Mouse (Mus musculus) left cerebral cortex, postnatal 4 days (tissue): Measurements from ENCODE around the gene Exoc3l2. TPM values are rescaled to one million over a fixed set of nuclear protein-coding genes. Genes with fewer than 3 reads are reported as not detected.
"Not testable (repeated sequence)": the region's sequence is repeated elsewhere in the genome, so short reads cannot be mapped to it uniquely, and the experiment has no call there.

Source experiments
- DNase-seq: peaks from one replicate; pipeline ENCODE4 v3.0.0-alpha.2; 2022
- intact Hi-C: fragments of 180-260 bp; cut with DNase I; formaldehyde crosslinking; loops from one replicate; pipeline ENCODE4 v1.15.1; 2025
- total RNA-seq, 2 experiments: library from RNA; stranded (reverse); gene quantifications; 2 replicates each; pipeline ENCODE4 v1.2.3; 2021

Exoc3l2 gene
- total RNA-seq, 2 experiments from 2014 or later, result 0.42 to 0.46 TPM

DNA sequence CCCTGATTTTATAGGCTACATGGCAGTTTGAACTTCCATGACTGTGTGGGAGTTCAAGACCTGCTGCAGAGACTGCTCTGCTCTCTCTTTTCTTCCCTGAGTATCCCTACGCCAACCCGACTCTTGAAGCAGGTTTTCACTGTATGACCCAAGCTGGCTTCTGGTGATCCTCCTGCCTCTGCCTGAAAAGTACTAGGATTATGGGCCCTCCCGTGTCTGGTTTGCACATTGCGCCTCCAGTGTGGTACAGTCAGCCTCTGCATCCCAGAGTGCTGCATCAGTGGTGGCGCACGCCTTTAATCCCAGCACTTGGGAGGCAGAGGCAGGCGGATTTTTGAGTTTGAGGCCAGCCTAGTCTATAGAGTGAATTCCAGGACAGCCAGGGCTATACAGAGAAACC is 46.7 kb downstream of the Exoc3l2 start:
- intact Hi-C loops, result no loop called here
- no peak for DNase-seq

DNA sequence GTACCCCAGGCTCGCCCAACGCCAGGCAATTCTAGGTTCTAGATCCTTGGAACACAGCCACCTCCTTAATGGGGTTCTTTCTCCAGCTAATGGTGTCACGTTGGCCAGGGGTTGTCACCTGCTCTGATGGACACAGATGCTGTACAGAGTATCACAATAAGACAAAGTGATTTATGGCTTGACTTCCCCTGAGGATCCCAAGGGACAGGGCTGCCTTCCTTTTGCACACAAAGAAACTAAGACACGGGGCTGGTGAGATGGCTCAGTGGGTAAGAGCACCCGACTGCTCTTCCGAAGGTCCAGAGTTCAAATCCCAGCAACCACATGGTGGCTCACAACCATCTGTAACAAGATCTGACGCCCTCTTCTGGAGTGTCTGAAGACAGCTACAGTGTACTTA is 48.8 kb downstream of the Exoc3l2 start:
- intact Hi-C loops, DNase-seq: not testable (repeated sequence)

DNA sequence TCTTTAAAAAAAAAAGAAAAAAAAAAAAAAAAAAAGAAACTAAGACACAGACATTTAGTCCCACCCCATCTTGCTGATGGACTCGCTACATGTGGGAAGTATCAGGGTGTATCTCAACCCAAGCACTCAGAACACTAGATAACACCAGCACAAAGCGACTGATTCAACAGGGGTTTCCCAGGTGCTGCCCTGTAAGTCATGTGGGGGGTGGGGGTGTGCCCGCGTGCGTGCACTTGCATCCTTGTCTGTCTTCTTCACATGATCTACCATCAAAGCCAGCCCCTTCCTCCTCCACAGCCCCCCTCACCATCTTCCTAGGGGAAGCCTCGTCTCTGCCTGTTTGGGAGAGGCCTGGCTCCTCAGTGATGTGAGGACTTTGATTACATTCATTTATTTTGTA is 49.2 kb downstream of the Exoc3l2 start:
- intact Hi-C loops, result no loop called here
- no peak for DNase-seq

DNA sequence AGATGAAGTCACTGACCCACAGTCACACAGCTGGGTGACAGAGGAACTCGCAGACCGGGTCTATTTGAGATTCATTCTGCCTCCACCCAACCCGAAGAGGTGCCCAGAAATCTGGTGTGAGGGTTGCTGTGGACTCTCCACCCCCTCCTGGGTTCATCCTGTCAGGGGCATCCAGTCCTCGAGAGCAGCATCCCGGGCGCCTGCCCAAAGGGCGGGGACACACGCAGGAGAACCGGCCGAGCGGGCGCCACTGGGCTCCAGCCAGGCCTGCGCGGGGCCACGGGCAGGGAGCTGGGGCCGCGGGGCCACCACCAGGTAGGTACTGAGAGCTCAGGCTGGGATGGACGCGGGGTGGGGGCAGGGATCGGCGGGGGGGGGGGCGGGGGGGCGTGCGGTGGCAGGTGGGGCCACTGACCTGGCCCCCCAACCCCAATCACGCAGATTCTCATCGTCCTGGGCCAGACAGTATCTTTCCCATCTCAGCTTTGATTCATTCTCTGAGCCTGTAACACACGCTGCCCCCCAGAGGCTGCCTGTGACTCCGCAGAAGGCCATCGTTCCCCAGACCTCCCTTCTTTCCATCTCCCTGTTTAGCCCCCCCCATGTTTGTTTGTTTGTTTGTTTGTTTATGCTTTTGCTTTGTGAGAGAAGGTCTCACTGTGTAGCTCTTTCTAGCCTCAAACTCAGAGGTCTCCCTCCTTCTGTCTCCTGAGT is 54.7 kb downstream of the Exoc3l2 start, which contains the start of gene Nkpd1:
Gene Nkpd1, plus strand, starts transcription at position 187 of the 714 bp plus-strand sequence.
- peak; percentile 33 for DNase-seq

DNA sequence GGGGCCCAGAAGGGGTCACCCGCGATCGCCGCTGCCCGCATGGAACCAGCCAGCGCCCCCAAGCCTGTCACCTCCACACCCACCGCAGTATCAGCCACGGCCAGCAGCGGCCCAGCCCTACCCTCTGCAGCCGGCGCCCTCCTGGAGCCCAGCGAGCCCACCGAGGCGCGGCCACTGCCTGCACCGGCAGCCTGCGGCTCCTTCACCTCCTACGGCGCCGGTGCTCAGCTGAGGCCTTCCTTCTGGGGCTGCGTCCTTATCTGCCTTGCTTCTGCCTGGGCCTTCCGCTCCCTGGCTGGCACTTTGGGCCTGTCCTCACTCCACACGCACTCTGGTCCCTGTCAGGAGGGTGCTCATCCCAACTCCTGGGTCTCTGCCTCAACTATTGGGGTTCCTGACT is 56.9 kb downstream of the Exoc3l2 start:
- DNase-seq, result no peak
- intact Hi-C loops, result no loop called here

More for the DNA sequence above, 54.7 kb downstream of the Exoc3l2 start, which contains the start of gene Nkpd1:
- intact Hi-C loops, result no loop called here

DNA sequence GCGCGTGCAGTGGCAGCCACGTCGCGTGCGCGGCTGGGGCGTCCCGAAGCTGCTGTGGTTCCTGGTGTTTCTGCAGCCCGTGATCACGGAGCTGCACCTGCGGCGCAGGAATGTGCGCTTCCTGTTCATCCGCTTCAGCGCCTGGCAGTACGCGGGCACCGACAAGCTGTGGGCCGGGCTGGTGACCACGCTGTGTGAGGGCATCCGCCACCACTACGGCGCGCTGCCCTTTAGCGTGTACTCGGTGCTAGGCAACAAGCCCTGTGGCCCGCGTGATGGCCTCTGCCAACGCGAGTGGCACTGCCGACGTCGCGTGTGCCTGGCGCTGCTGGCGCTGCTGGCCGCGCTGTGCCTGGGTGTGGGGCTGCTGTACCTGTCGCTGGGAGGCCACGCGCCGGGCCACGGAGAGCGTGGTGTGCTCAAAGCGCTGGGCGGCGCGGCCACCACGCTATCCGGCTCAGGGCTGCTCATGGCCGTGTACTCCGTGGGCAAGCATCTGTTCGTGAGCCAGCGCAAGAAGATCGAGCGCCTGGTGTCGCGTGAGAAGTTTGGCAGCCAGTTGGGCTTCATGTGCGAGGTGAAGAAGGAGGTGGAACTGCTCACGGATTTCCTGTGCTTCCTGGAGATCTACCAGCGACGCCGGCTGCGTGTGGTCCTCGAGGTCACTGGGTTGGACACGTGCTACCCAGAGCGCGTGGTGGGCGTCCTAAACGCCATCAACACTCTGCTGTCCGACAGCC is 60.1 kb downstream of the Exoc3l2 start:
- intact Hi-C loops, result no loop called here
- DNase-seq, result no peak

DNA sequence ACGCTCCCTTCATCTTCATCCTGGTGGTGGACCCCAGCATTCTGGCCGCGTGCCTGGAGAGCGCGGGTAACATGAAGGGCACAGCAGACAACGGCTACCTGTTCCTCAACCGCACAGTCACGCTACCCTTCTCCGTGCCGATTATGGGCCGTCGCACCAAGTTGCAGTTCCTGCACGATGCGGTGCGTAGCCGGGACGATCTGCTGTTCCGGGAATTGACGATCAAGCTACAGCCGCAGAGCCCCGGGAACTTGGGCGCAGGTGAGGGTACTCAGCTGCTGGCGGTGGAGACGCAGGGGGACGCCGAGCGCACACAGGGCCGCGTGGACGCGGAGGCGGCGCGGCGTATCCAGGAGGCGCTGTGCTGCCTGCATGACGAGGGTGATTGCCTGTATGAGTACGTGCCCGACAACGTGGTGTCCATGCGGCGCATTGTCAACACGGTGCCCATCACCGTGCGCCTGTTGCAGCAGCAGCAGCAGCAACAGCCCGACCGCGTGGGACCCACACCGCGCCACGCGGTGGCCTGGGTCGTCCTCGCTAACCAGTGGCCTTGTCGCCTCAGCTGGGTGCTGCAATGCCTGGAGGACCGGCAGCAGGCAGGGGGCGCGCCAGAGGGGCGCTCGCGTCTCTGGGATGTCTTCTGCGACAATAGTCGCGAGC is 60.8 kb downstream of the Exoc3l2 start:
- intact Hi-C loops, result no loop called here
- DNase-seq, result peak; percentile 63

DNA sequence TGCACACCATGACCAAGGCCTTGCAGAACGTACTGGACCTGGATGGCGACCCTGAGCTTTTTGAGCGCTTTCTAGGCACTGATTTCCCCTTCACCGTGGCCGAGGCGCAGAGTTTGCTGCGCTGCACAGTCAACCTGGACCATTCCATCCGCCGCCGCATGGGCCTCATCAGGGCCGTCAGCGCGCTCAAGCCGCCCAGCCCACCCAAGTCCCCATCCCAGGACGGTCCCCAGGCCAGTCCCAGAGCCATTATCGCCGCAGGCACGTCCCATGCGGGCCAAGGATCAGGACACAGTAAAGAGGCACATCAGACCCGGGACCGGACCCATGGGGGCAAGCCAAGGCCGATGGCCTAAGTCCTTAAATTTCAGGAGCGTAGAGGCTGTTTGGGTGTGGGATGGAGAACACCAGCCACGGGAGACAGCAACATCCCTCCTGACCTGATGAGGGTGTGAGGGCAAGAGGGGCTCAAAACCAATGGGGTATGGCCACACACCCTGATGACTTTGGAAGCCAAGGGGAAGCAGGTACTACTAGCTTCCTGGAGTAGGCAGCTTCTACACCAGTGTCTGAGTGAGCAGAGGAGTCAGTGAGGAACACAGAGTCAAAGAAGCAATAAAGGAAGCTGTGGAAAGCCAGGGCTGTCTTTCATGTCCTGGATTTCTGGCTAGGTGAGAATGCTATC is 61.4 kb downstream of the Exoc3l2 start:
- DNase-seq, result no peak
- intact Hi-C loops, result no loop called here

DNA sequence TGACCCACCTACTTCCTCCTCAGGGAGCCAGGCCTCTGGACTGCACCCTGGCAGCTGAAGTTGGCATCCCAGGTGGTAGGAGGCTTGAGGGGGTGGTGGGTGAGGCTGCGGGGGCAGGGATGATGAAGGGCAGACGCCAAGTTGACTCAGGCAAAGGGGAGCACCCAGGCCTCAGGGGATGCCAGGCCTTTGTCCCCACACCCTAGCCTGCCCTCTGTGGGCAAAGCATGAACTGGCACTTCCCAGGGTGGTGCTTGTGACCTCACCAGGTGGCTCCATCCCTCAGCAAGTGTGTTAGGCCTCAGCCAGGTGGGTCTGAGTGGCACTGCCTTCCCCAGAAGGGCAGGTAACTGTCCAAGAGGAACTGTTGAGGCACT is 62.0 kb downstream of the Exoc3l2 start:
- intact Hi-C loops, result no loop called here
- DNase-seq, result no peak

DNA sequence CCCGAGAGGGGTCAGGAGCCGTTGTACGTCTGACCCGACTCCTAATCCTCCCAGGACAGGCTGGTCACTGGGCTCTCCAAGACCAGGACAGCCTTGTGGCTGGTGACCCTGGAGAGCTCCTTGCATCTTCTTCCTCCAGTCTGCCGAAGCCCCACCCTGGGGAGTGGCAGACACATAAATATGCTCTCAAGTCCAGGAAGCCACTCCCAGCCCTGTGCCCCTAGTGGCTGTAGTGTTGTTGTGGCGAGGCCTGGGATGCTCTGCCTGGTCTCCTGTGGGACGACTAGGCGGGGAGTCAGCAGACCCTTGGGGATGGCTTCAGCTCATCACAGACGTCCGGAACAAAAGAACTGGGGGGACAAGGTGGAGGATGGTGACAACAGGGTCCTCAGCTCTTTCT is 67.9 kb downstream of the Exoc3l2 start:
- no peak for DNase-seq
- intact Hi-C loops, result no loop called here

DNA sequence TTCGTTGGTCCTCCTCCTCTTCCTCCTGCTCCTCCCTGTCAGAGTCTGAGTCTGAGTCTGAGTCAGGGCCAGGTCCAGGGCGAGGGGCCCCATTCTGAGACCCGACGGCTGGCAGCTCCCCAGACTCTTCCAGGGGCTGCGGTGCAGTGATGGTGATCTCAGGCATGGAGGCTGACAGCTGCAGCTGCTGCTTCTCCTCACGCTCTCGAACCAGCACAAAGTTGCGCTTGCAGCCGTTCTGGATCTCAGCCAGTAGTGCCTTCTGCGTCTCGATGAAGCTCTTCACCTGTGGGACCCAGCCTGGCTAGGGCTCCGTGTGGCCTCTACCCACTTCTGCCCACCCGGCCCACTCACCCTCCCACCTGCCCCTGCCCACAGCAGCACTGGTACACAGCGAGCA is 69.1 kb downstream of the Exoc3l2 start:
- intact Hi-C loops, result no loop called here
- DNase-seq, result peak; percentile 28

DNA sequence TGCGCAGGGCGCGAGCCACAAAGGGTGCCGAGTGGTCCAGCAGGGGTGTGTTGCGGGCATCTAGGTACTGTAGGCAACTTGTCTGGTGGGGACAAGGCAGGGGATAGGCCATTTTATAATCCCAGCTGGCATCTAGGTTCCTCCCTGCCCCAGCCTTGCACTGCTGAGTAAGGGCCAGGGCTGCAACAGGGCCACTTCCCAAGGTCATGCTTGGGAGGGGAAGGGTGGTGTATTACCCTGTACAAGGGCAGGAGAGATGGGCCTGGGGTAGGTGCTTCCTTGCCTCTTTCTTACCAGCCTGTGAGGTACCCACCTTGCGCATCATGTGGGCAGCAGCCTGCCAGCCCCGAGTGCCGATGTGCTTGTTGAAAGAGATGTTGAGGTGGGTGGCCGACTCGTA is 71.5 kb downstream of the Exoc3l2 start:
- intact Hi-C loops, result no loop called here
- DNase-seq, result no peak

DNA sequence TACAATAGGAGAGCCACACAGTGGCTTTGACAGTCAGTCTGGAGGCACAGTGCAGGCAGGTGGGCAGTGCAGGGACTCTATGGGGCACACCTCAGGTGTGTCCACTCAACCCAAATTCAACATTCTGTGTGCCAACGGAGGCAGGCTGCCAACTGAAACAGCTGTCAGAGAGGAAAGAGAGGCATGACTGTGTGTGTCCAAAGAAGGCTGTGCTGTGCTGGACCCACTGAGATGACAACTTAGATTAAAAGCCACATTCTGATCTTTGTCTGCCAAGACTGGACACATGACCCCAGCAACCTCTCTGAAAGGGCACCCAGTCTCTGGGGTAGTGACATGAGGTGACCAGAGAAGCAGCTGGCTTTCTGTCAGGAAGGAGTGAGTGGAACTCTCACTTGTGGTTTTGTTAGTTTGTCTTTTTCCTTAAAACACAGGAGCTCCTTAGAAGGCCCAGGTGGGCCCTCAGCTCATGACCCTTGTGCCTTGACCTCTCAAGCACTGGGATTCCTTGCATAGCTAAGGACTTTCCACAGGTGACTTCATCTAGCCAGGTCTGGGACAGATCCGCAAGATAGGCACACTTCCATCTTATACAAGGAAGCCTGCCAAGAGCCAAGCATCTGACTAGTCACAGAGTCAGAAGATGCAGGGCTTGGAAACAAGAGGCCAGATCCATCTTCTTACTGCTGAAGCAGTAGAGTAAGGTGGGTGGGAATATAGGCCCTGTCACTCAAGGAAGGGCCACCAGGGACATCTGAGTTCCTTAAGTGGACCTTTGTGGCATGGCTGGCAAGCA is 77.8 kb downstream of the Exoc3l2 start:
- peak; percentile 45 for DNase-seq

DNA sequence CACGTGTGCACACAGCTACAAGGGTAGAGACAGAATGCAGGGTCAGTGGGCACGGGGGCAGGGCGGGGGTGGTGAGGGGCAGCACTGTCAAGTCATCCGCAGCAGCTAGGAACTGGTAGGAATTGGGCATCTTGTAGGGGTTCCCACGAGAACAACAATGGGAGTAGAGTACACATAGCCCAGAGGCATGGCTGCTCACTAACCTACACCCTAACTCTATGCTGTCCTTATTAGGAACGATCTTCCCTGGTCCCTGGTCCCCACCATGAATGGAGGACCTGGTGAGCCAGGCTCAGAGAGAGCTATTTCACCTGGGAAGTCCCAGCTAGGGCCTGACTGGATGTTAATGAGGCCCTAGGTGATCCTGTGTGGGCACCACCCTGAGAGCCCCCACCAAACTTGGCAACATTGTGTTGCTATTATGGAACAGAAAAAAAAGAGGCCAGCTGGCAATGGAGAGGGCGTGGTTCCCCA is 78.6 kb downstream of the Exoc3l2 start:
- no peak for DNase-seq
- intact Hi-C loops, result no loop called here

More for the DNA sequence above, 77.8 kb downstream of the Exoc3l2 start:
- intact Hi-C loops, result no loop called here

DNA sequence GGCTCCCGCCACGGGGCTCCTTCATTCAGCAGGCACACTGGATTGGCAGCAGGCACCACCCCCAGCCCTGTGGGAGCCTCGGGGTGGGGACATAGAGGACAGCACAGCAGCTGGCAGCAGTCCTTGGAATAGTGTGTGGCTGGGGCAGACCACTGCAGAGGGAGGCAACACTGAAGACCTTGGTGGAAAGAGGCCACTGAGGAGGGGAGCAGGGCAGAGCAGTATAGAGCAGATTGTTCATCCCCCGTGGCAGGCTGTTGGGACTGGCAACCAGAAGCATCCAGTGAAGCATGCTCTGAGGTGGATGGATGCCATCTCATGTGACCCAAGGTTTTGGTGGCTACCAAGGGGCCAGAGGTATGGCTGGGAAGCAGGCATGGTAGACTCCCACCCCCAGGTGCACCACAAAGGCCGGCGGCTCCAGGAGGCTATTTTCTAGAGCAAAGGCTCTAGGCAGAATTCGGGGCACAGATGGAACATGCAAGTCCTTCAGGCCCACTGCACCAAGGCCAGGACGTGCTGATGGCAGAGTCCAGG is 79.1 kb downstream of the Exoc3l2 start:
- DNase-seq, result peak; percentile 89
- intact Hi-C loops, result no loop called here

DNA sequence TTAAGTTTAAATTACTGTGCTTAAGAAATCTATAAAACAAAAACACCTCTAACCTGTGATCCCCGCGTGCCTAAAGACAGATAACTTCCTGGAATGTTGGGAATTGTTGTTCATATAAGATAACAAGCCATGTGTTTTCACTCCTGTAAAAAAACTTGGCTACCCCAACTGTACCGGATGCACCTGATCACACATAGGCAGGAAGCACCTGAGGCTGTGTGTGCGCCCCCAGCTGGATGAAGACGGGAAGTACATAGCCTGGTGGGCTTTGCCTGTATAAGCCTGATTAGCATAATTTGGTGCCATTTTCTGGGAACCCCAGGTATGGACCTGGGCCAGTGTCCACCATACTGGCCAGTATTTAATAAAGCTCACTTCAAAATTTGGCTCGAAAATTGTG is 80.5 kb downstream of the Exoc3l2 start:
- no peak for DNase-seq
- intact Hi-C loops, result no loop called here

DNA sequence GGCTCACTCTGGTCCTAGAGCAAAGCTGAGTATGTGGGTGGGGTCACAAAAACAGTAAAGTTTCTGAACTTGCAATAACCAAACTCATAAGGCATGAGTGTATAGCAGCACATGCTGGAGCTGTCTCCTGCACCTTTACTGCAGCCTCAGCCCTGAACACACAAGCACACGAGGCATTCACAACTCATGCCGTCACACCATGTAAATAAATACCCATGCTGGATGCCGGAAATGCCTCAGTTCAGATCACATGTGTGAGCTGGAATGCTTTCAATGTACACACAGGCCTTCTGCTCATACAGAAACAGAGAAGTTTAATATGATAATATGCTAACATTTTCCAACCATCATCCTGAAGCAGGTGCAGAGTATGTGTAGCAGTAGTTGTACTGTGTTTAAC is 82.9 kb downstream of the Exoc3l2 start:
- DNase-seq, result no peak
- intact Hi-C loops, result no loop called here
